Mouse (Mus musculus) CH12.LX (cell line): ENCODE data around the gene Chst5. TPM values are rescaled to one million over a fixed set of nuclear protein-coding genes. Genes with fewer than 3 reads are reported as not detected.

Experiments
- DNase-seq: peaks from one replicate; pipeline ENCODE4 v3.0.0-alpha.2; 2013; ENCODE audit errors: extremely low read depth
- H3K27ac ChIP-seq: 2 replicates; pipeline ENCODE4 v1.5.1; 2012; ENCODE audit warnings: low read depth, mild to moderate bottlenecking, control low read depth, moderate library complexity; ENCODE audit not compliant: insufficient read depth
- H3K27me3 ChIP-seq: replicated peaks from 2 replicates; pipeline ENCODE3; 2012; ENCODE audit warnings: inconsistent platforms
- H3K36me3 ChIP-seq, 2 experiments: replicated peaks in 1 of 2; 2 replicates each; pipeline versions ENCODE3 to v1.6.1; 2012; ENCODE audit warnings: inconsistent platforms in 1 of 2, low read length in 1 of 2, mild to moderate bottlenecking in 1 of 2, mixed read lengths in 1 of 2, moderate library complexity in 1 of 2; ENCODE audit not compliant: control insufficient read depth in 1 of 2, insufficient read depth in 1 of 2
- H3K4me1 ChIP-seq, 2 experiments: 2 replicates each; pipeline ENCODE4 v1.6.1; 2012; ENCODE audit warnings: inconsistent platforms in 1 of 2, moderate library complexity in 1 of 2; ENCODE audit not compliant: insufficient read depth in 2 of 2, control insufficient read depth in 1 of 2
- H3K4me2 ChIP-seq: 2 replicates; pipeline ENCODE4 v1.6.1; 2012; ENCODE audit warnings: low read depth, mild to moderate bottlenecking, control low read depth; ENCODE audit not compliant: poor library complexity, insufficient read depth, severe bottlenecking
- H3K4me3 ChIP-seq, 3 experiments: fragments of 150-350 bp in 1 of 3; sonication (generic) in 1 of 3; replicated peaks in 1 of 3; 2 replicates each; pipeline versions ENCODE3 to v1.5.1; 2011 to 2012; ENCODE audit warnings: low read depth in 2 of 3, low read length in 2 of 3, mild to moderate bottlenecking in 2 of 3, moderate library complexity in 2 of 3, control low read depth in 1 of 3, improper control_type of control experiment in 1 of 3, inconsistent platforms in 1 of 3, mixed read lengths in 1 of 3; ENCODE audit not compliant: poor library complexity in 1 of 3
- H3K79me2 ChIP-seq: replicated peaks from 2 replicates; pipeline ENCODE4 v1.6.1; 2012; ENCODE audit warnings: mild to moderate bottlenecking, moderate library complexity; ENCODE audit not compliant: control insufficient read depth, poor library complexity, insufficient read depth, severe bottlenecking; ENCODE audit errors: extremely low read depth
- H3K9ac ChIP-seq: 2 replicates; pipeline ENCODE4 v1.6.1; 2012; ENCODE audit warnings: low read depth, mild to moderate bottlenecking, control low read depth, moderate library complexity; ENCODE audit not compliant: insufficient read depth
- H3K9me3 ChIP-seq: replicated peaks from 2 replicates; pipeline ENCODE3; 2012; ENCODE audit warnings: low read length, inconsistent platforms, mixed read lengths
- BHLHE40 ChIP-seq: IDR thresholded peaks from 2 replicates; pipeline ENCODE4 v1.6.1; 2011; ENCODE audit warnings: mild to moderate bottlenecking, low read depth, low read length, improper control_type of control experiment
- CTCF ChIP-seq, 2 experiments: IDR thresholded peaks in 1 of 2; conservative IDR thresholded peaks in 1 of 2; 2 replicates each; pipeline ENCODE4 v1.5.1; 2011 to 2012; ENCODE audit warnings: low read depth in 2 of 2, low read length in 2 of 2, improper control_type of control experiment in 1 of 2, inconsistent platforms in 1 of 2, mild to moderate bottlenecking in 1 of 2, moderate library complexity in 1 of 2
- E2F4 ChIP-seq: IDR thresholded peaks from 2 replicates; pipeline ENCODE4 v1.6.1; 2011; ENCODE audit warnings: low read depth, low read length, improper control_type of control experiment; ENCODE audit not compliant: insufficient replicate concordance
- ELF1 ChIP-seq: IDR thresholded peaks from 2 replicates; pipeline ENCODE4 v1.6.1; 2014; ENCODE audit warnings: low read depth, mild to moderate bottlenecking, inconsistent platforms, low read length, improper control_type of control experiment
- EP300 ChIP-seq: IDR thresholded peaks from 2 replicates; pipeline ENCODE4 v1.6.1; 2011; ENCODE audit warnings: low read length, improper control_type of control experiment
- IRF4 ChIP-seq: IDR thresholded peaks from 2 replicates; pipeline ENCODE4 v1.6.1; 2014; ENCODE audit warnings: low read depth, mild to moderate bottlenecking, inconsistent platforms, low read length, improper control_type of control experiment
- JUN ChIP-seq: IDR thresholded peaks from 2 replicates; pipeline ENCODE4 v1.6.1; 2011; ENCODE audit warnings: low read depth, mild to moderate bottlenecking, low read length, improper control_type of control experiment, moderate library complexity; ENCODE audit not compliant: insufficient read depth
- JUND ChIP-seq: conservative IDR thresholded peaks from 2 replicates; pipeline ENCODE4 v1.6.1; 2011; ENCODE audit warnings: low read depth, low read length, improper control_type of control experiment
- MAFK ChIP-seq: IDR thresholded peaks from 2 replicates; pipeline ENCODE4 v1.6.1; 2011; ENCODE audit warnings: low read length, improper control_type of control experiment; ENCODE audit not compliant: insufficient replicate concordance
- MAZ ChIP-seq: IDR thresholded peaks from 2 replicates; pipeline ENCODE4 v1.6.1; 2012; ENCODE audit warnings: low read depth, mild to moderate bottlenecking, inconsistent platforms, low read length, improper control_type of control experiment, moderate library complexity
- MEF2A ChIP-seq: IDR thresholded peaks from 2 replicates; pipeline ENCODE4 v1.6.1; 2014; ENCODE audit warnings: low read depth, mild to moderate bottlenecking, inconsistent platforms, low read length, improper control_type of control experiment, borderline replicate concordance
- MXI1 ChIP-seq: IDR thresholded peaks from 2 replicates; pipeline ENCODE4 v1.6.1; 2011; ENCODE audit warnings: mild to moderate bottlenecking, low read depth, low read length, improper control_type of control experiment
- MYC ChIP-seq: IDR thresholded peaks from 2 replicates; pipeline ENCODE4 v1.6.1; 2011; ENCODE audit warnings: low read depth, mild to moderate bottlenecking, improper control_type of control experiment, low read length
- NELFE ChIP-seq: IDR thresholded peaks from 2 replicates; pipeline ENCODE4 v1.6.1; 2011; ENCODE audit warnings: low read depth, low read length, improper control_type of control experiment
- PAX5 ChIP-seq: IDR thresholded peaks from 2 replicates; pipeline ENCODE4 v1.6.1; 2012; ENCODE audit warnings: low read length, inconsistent platforms, mixed read lengths
- POLR2A ChIP-seq: IDR thresholded peaks from 2 replicates; pipeline ENCODE4 v1.6.1; 2011; ENCODE audit warnings: low read depth, mild to moderate bottlenecking, improper control_type of control experiment, low read length
- POLR2AphosphoS2 ChIP-seq: IDR thresholded peaks from 2 replicates; pipeline ENCODE4 v1.6.1; 2011; ENCODE audit warnings: low read depth, low read length, improper control_type of control experiment
- RAD21 ChIP-seq: IDR thresholded peaks from 2 replicates; pipeline ENCODE4 v1.6.1; 2011; ENCODE audit warnings: low read depth, mild to moderate bottlenecking, low read length, improper control_type of control experiment, moderate library complexity
- SIN3A ChIP-seq: IDR thresholded peaks from 2 replicates; pipeline ENCODE4 v1.6.1; 2012; ENCODE audit warnings: low read length, improper control_type of control experiment, inconsistent platforms
- SMC3 ChIP-seq: IDR thresholded peaks from 2 replicates; pipeline ENCODE4 v1.6.1; 2011; ENCODE audit warnings: low read depth, low read length, improper control_type of control experiment
- TBP ChIP-seq: conservative IDR thresholded peaks from 2 replicates; pipeline ENCODE4 v1.6.1; 2011; ENCODE audit warnings: low read depth, low read length, improper control_type of control experiment
- UBTF ChIP-seq: IDR thresholded peaks from 2 replicates; pipeline ENCODE4 v1.6.1; 2012; ENCODE audit warnings: low read depth, mild to moderate bottlenecking, inconsistent platforms, low read length, improper control_type of control experiment, moderate library complexity
- USF2 ChIP-seq: conservative IDR thresholded peaks from 2 replicates; pipeline ENCODE4 v1.6.1; 2011; ENCODE audit warnings: low read depth, low read length, improper control_type of control experiment
- ZKSCAN1 ChIP-seq: IDR thresholded peaks from 2 replicates; pipeline ENCODE4 v1.6.1; 2012; ENCODE audit warnings: low read depth, inconsistent platforms, low read length, improper control_type of control experiment, borderline replicate concordance
- dilution Hi-C: fragments of 300-500 bp; cut with MboI; formaldehyde crosslinking; loops from 2 replicates; pipeline ENCODE4 v1.14.3; 2020; ENCODE audit warnings: low sequenced_read_pairs; ENCODE audit not compliant: extremely low pct_unique_long_range_greater_than_20kb, extremely low pct_ligation_motif_present
- in situ Hi-C: fragments of 300-500 bp; cut with MboI; formaldehyde crosslinking; loops from 3 replicates; pipeline ENCODE4 v1.14.3; 2019; ENCODE audit warnings: low sequenced_read_pairs, low pct_ligation_motif_present, low pct_unique_long_range_greater_than_20kb, mixed read lengths
- polyA plus RNA-seq: library from polyadenylated mRNA; unstranded; fragments of >175 nt; gene quantifications from 2 replicates; pipeline ENCODE4 v1.2.1, GENCODE M21; 2012; ENCODE audit warnings: low read depth; ENCODE audit not compliant: insufficient read length
- total RNA-seq, 2 experiments: library from RNA; depleted of rRNA; stranded (reverse); fragments of 300-350 nt in 1 of 2; fragments of >200 nt in 1 of 2; gene quantifications; 2 replicates each; pipeline ENCODE4 v1.2.3; 2012 to 2014

Gene Chst5
- total and polyA plus RNA-seq, 3 experiments, result not detected

- TF ChIP-seq SIN3A (no peak), MEF2A (no peak), ZKSCAN1 (no peak), IRF4 (no peak), USF2 (no peak)
- Histone ChIP-seq H3K9ac (no peak overlapping the region), H3K4me1 (peaks cover 4 to 5% of the 10 kb centered on the region in 2 experiments), H3K27me3 (peaks cover 2% of the 10 kb centered on the region), H3K4me2 (no peak overlapping the region), H3K36me3 (no peaks in the 10 kb centered on the region), H3K79me2 (no peaks in the 10 kb centered on the region), H3K27ac (no peak overlapping the region), H3K9me3 (no peaks in the 10 kb centered on the region), H3K4me3 (no peak overlapping the region)
- dilution Hi-C loops, result no loop called here
- DNase-seq, result no peak
- in situ Hi-C loops, result no loop called here
Observed at GRCm38 (mm10) chr8:111890911-111891303, 19.3 kb downstream of the Chst5 start.

- no peak overlapping the region; the same call in 1 of the 2 replicates for H3K27ac ChIP-seq
- TF ChIP-seq MAZ (no peak), SMC3 (no peak), JUND (no peak), IRF4 (no peak), JUN (no peak), CTCF (conservative IDR thresholded peaks at IDR 0.05 in 1 of 2, IDR thresholded peaks at IDR 0.05 in 1 of 2; ENCODE audit: low read depth in 2 of 2, low read length in 2 of 2) (no peak)
- peaks cover 4 to 5% of the 10 kb centered on the region in 2 experiments for H3K4me1 ChIP-seq
- in situ Hi-C loops (no loop called here), dilution Hi-C loops (no loop called here)
- H3K4me2 ChIP-seq, result no peak overlapping the region
- no peaks in the 10 kb centered on the region for H3K79me2 ChIP-seq
- H3K36me3 ChIP-seq, result no peaks in the 10 kb centered on the region
- no peak for DNase-seq
- H3K9ac ChIP-seq, result no peak overlapping the region
- H3K4me3 ChIP-seq, result no peak overlapping the region
- H3K9me3 ChIP-seq, result no peaks in the 10 kb centered on the region
- H3K27me3 ChIP-seq, result peaks cover 2% of the 10 kb centered on the region
Observed at GRCm38 (mm10) chr8:111889931-111890910, 20.0 kb downstream of the Chst5 start.

DNA sequence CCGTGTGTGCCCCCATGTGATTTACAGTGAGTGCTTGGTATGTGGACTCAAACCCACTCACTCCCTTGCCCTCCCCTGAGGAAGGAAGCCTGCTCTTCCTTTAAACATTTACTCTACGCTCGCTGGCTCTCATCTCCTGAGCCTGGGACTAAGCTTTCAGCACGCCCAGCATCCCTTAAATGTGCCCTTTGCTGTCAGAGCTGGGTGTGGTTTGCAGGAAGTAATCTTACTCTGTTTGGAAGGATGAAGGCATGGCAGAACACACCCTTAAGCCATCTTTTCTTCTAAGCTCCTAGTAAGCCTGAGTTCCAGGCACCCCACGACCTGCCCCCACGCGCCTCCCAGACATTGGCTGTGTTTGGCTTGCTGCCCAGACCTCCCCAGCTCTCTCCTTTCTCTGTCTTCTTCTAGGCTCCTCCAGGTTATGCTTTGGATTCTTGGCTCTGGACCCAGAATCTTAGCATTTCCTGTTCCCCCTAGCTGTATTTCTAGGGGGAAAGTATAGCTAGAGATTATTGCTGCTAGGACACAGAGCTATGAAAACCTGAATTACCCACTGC, 22.1 kb downstream of the Chst5 start:
- H3K9me3 ChIP-seq, result no peaks in the 10 kb centered on the region
- no peak overlapping the region for H3K4me2 ChIP-seq
- in situ Hi-C loops, result no loop called here
- no peaks in the 10 kb centered on the region for H3K79me2 ChIP-seq
- peaks cover 4 to 5% of the 10 kb centered on the region in 2 experiments for H3K4me1 ChIP-seq
- no peak overlapping the region for H3K27ac ChIP-seq
- H3K9ac ChIP-seq, result no peak overlapping the region
- no peak for DNase-seq
- H3K27me3 ChIP-seq, result peaks cover 2% of the 10 kb centered on the region
- dilution Hi-C loops, result no loop called here
- H3K4me3 ChIP-seq, result no peak overlapping the region
- H3K36me3 ChIP-seq, result no peaks in the 10 kb centered on the region
- no peak for TF ChIP-seq POLR2AphosphoS2
- no peak for TF ChIP-seq MXI1
- TF ChIP-seq MYC, result no peak
- TF ChIP-seq MAFK, result no peak
- no peak for TF ChIP-seq JUND
- no peak for TF ChIP-seq BHLHE40
- no peak for TF ChIP-seq MAZ
- TF ChIP-seq ELF1, result no peak
- TF ChIP-seq TBP, result no peak
- TF ChIP-seq NELFE, result no peak
- no peak for TF ChIP-seq PAX5
- TF ChIP-seq E2F4, result no peak
- no peak for TF ChIP-seq EP300
- no peak for TF ChIP-seq RAD21
- TF ChIP-seq POLR2A, result no peak
- no peak for TF ChIP-seq UBTF
